8 mouse cellular contexts compared by ENCODE assay signal in the genomic region with DNA sequence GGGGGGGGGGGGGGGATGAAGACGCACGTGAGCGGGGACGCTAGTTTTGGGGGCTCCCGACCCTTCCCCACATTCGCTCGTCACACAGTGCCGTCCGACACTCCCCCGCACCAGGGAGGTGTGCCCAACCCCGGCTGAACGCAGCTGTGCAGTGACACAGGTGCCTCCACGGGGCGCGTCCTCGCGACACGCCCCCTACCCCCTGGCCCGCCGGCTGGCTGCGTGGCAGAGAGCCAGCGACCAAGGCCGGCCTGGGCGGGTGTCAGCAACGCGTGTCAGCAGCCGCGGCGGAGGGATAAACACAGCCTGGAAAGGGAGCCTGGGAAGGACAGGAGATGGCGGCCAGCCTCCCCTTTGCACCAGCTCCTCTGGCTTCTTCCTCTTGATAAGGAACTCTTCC. TPM values are rescaled to one million over a fixed set of nuclear protein-coding genes. Genes with fewer than 3 reads are reported as not detected.
A peak's percentile ranks its signal among the peaks of the same experiment; 100 is the strongest.
DNase-seq lines count a peak whose midpoint lies in the region; ATAC-seq and TF ChIP-seq lines count a peak whose summit lies in the region.

No protein-coding gene starts in this region.

- no peaks in the 10 kb centered on the region for H3K36me3 ChIP-seq in testis, adult 2 months (ENCODE audit: control insufficient read depth, insufficient read depth, low read length)
- no peaks in the 10 kb centered on the region for H3K36me3 ChIP-seq in embryonic facial prominence, embryonic 15.5 days
- H3K36me3 ChIP-seq in intestine, embryonic 14.5 days (ENCODE audit: control insufficient read depth, insufficient read depth, low read length): 0 out of 2 replicates have a peak, but pooled peaks cover 3% of the 10 kb centered on the region

- no peak for TF ChIP-seq POLR2A in testis, adult 2 months (IDR thresholded peaks at IDR 0.05; ENCODE audit: control insufficient read depth, low read depth, low read length)

- H3K4me1 ChIP-seq in testis, adult 2 months (ENCODE audit: control insufficient read depth, insufficient read depth, low read length): peaks cover 31% of the 10 kb centered on the region
- peaks cover 55% of the 10 kb centered on the region for H3K4me1 ChIP-seq in embryonic facial prominence, embryonic 15.5 days
- peaks cover 67% of the 10 kb centered on the region for H3K4me1 ChIP-seq in intestine, embryonic 14.5 days (replicated peaks; ENCODE audit: control insufficient read depth, insufficient read depth, low read length)

- H3K27me3 ChIP-seq in testis, adult 2 months (ENCODE audit: control insufficient read depth, insufficient read depth, low read length): no peaks in the 10 kb centered on the region
- peaks cover 80% of the 10 kb centered on the region for H3K27me3 ChIP-seq in embryonic facial prominence, embryonic 15.5 days
- H3K27me3 ChIP-seq in intestine, embryonic 14.5 days (replicated peaks; ENCODE audit: control insufficient read depth, insufficient read depth, low read length): no peaks in the 10 kb centered on the region

- H3K27ac ChIP-seq in testis, adult 2 months (ENCODE audit: control insufficient read depth, insufficient read depth, low read depth, low read length): no peak overlapping the region
- H3K27ac ChIP-seq in embryonic facial prominence, embryonic 15.5 days (replicated peaks): no peak overlapping the region
- peak overlapping the region; percentile 27; the same call in 1 of the 2 replicates for H3K27ac ChIP-seq in intestine, embryonic 14.5 days (ENCODE audit: low read depth)

- peak overlapping the region; percentile 76 for H3K4me3 ChIP-seq in testis, adult 2 months (ENCODE audit: control insufficient read depth, low read depth, low read length)
- peak overlapping the region; percentile 47 for H3K4me3 ChIP-seq in embryonic facial prominence, embryonic 15.5 days (replicated peaks)
- peak overlapping the region; percentile 42 for H3K4me3 ChIP-seq in intestine, embryonic 14.5 days (ENCODE audit: low read depth, low read length)

- under 1% methylated on average over 30 of the region's 30 CpGs for WGBS in embryonic facial prominence, embryonic 15.5 days
- WGBS in intestine, embryonic 14.5 days: 0% methylated on average over 29 of the region's 30 CpGs

- no peak for TF ChIP-seq CTCF in testis, adult 2 months (IDR thresholded peaks at IDR 0.05; ENCODE audit: control insufficient read depth, insufficient read depth, insufficient replicate concordance, low read depth, low read length)

- ATAC-seq in embryonic facial prominence, embryonic 15.5 days (ENCODE audit: insufficient number of reproducible peaks, low FRiP score, low TSS enrichment, low read depth): no peak
- ATAC-seq in intestine, embryonic 14.5 days (replicated peaks; ENCODE audit: low FRiP score, low TSS enrichment, low read depth): no peak

- H3K4me2 ChIP-seq in embryonic facial prominence, embryonic 15.5 days (replicated peaks): peak overlapping the region; percentile 94
- peak overlapping the region; percentile 90 for H3K4me2 ChIP-seq in intestine, embryonic 14.5 days (ENCODE audit: low read length)

- H3K9ac ChIP-seq in embryonic facial prominence, embryonic 15.5 days: no peak overlapping the region
- H3K9ac ChIP-seq in intestine, embryonic 14.5 days (ENCODE audit: low read length): 0 out of 2 replicates have a peak overlapping the region, but pooled peaks have one; percentile 13

- no peak for DNase-seq in testis, postnatal 14 days (ENCODE audit: low spot score)
- peak; percentile 69 for DNase-seq in intestine, embryonic 14.5 days (ENCODE audit: low spot score)
- DNase-seq in lung, postnatal 10 days: peak; percentile 67
- peak; percentile 78 for DNase-seq in testis, postnatal 10 days (ENCODE audit: low spot score)
- no peak for DNase-seq in left cerebral cortex, adult 11 months (ENCODE audit: low spot score)
- DNase-seq in frontal cortex, adult 2 months (ENCODE audit: extremely low spot score in 1 of 2, low spot score in 1 of 2): no peak

- H3K9me3 ChIP-seq in embryonic facial prominence, embryonic 15.5 days (replicated peaks): no peaks in the 10 kb centered on the region
- H3K9me3 ChIP-seq in intestine, embryonic 14.5 days (ENCODE audit: control insufficient read depth, low read length): no peaks in the 10 kb centered on the region

RNA-seq across cellular contexts. Expression of gene Kcnh2, which starts 2.9 kb away (rescaled TPM):
- polyA plus RNA-seq in testis, adult 2 months (2012; rRNA removed): 23.6 and 26.2 TPM in 2 replicates
- polyA plus RNA-seq in embryonic facial prominence, embryonic 15.5 days (2015; fragmentation: Nextera tagmentation; extraction: Ambion mirVana): 4.8 and 5.1 TPM in 2 replicates
- polyA plus RNA-seq in intestine, embryonic 14.5 days (2014; fragmentation: Nextera tagmentation; extraction: Ambion mirVana): 9.0 and 11.2 TPM in 2 replicates
- polyA plus RNA-seq in frontal cortex, adult 2 months (2012; rRNA removed): 65.0 and 65.8 TPM in 2 replicates

RNA-seq across cellular contexts. Expression of gene Nos3, which starts 16.1 kb away (rescaled TPM):
- polyA plus RNA-seq in testis, adult 2 months (2012; rRNA removed): 1.9 and 2.2 TPM in 2 replicates
- polyA plus RNA-seq in embryonic facial prominence, embryonic 15.5 days (2015; fragmentation: Nextera tagmentation; extraction: Ambion mirVana): 6.5 and 6.9 TPM in 2 replicates
- 6.6 and 6.8 TPM in 2 replicates for polyA plus RNA-seq in intestine, embryonic 14.5 days (2014; fragmentation: Nextera tagmentation; extraction: Ambion mirVana)
- 10.1 and 10.7 TPM in 2 replicates for polyA plus RNA-seq in frontal cortex, adult 2 months (2012; rRNA removed)

RNA-seq across cellular contexts. Expression of gene Atg9b, which starts 43.4 kb away (rescaled TPM):
- 1.1 and 1.3 TPM in 2 replicates for polyA plus RNA-seq in testis, adult 2 months (2012; rRNA removed)
- polyA plus RNA-seq in embryonic facial prominence, embryonic 15.5 days (2015; fragmentation: Nextera tagmentation; extraction: Ambion mirVana): 3.9 and 4.7 TPM in 2 replicates
- 0.66 and 1.0 TPM in 2 replicates for polyA plus RNA-seq in intestine, embryonic 14.5 days (2014; fragmentation: Nextera tagmentation; extraction: Ambion mirVana)
- polyA plus RNA-seq in frontal cortex, adult 2 months (2012; rRNA removed): 3.0 and 4.7 TPM in 2 replicates

RNA-seq across cellular contexts. Expression of gene Abcb8, which starts 44.9 kb away (rescaled TPM):
- 28.1 and 30.2 TPM in 2 replicates for polyA plus RNA-seq in testis, adult 2 months (2012; rRNA removed)
- 40.7 and 47.0 TPM in 2 replicates for polyA plus RNA-seq in embryonic facial prominence, embryonic 15.5 days (2015; fragmentation: Nextera tagmentation; extraction: Ambion mirVana)
- 56.4 and 64.0 TPM in 2 replicates for polyA plus RNA-seq in intestine, embryonic 14.5 days (2014; fragmentation: Nextera tagmentation; extraction: Ambion mirVana)
- 49.5 and 53.9 TPM in 2 replicates for polyA plus RNA-seq in frontal cortex, adult 2 months (2012; rRNA removed)

Comparison
In these comparisons a context has a peak if more than half of its experiments do, and no peak if none do; other contexts are left out.
1. DNase-seq: peak in intestine, embryonic 14.5 days (single experiment), lung, postnatal 10 days (single experiment) and testis, postnatal 10 days (single experiment); none in testis, postnatal 14 days (single experiment), left cerebral cortex, adult 11 months (single experiment) and frontal cortex, adult 2 months (0 of 2).
2. Peak in every context shown above with its lines, with median percentiles within 50 percentile points of each other: H3K4me3 ChIP-seq.